Mouse (Mus musculus) lung, embryonic 15.5 days (tissue): ENCODE results near the gene Coro1a. TPM values are rescaled to one million over a fixed set of nuclear protein-coding genes. Genes with fewer than 3 reads are reported as not detected.

Experiments used
- ATAC-seq: fragments of 200-750 bp; cut with Nextera tagmentation; 2 replicates; pipeline ENCODE4 v1.8.0; 2017; ENCODE audit warnings: moderate number of reproducible peaks, borderline replicate concordance; ENCODE audit not compliant: low FRiP score, low TSS enrichment; ENCODE audit errors: extremely low read depth
- H3K27ac ChIP-seq: fragments of 300-500 bp; sonication (generic); 2 replicates; pipeline ENCODE4 v1.5.1; 2015; ENCODE audit warnings: moderate library complexity, mild to moderate bottlenecking, inconsistent platforms
- H3K27me3 ChIP-seq: fragments of 300-500 bp; sonication (generic); 2 replicates; pipeline ENCODE4 v1.6.1; 2015; ENCODE audit warnings: inconsistent platforms
- H3K36me3 ChIP-seq: fragments of 300-500 bp; sonication (generic); 2 replicates; pipeline ENCODE4 v1.6.1; 2015; ENCODE audit warnings: inconsistent platforms
- H3K4me1 ChIP-seq: fragments of 300-500 bp; sonication (generic); 2 replicates; pipeline ENCODE4 v1.6.1; 2015; ENCODE audit warnings: inconsistent platforms
- H3K4me2 ChIP-seq: fragments of 300-500 bp; sonication (generic); 2 replicates; pipeline ENCODE4 v1.6.1; 2015; ENCODE audit warnings: inconsistent platforms, mild to moderate bottlenecking, moderate library complexity
- H3K4me3 ChIP-seq: fragments of 300-500 bp; sonication (generic); 2 replicates; pipeline ENCODE4 v1.5.1; 2015; ENCODE audit warnings: mild to moderate bottlenecking, inconsistent platforms
- H3K9ac ChIP-seq: fragments of 300-500 bp; sonication (generic); 2 replicates; pipeline ENCODE4 v1.6.1; 2015; ENCODE audit warnings: inconsistent platforms
- H3K9me3 ChIP-seq: fragments of 300-500 bp; sonication (generic); 2 replicates; pipeline ENCODE4 v1.6.1; 2016; ENCODE audit warnings: inconsistent platforms
- WGBS: fragments of 180-500 bp; shearing (Covaris S2); methylation state at CpG from one replicate; pipeline ENCODE4 v1.1.7; 2015; 5-methylcytosine and 5-hydroxymethylcytosine counted together
- polyA plus RNA-seq: library from polyadenylated mRNA; unstranded; fragments of >200 nt; fragmentation: Nextera tagmentation; extraction: Ambion mirVana; gene quantifications from 2 replicates; pipeline ENCODE4 v1.2.1, GENCODE M21; 2015

The Coro1a gene
- polyA plus RNA-seq, 1 experiment from 2014 or later: 58.1 TPM

DNA sequence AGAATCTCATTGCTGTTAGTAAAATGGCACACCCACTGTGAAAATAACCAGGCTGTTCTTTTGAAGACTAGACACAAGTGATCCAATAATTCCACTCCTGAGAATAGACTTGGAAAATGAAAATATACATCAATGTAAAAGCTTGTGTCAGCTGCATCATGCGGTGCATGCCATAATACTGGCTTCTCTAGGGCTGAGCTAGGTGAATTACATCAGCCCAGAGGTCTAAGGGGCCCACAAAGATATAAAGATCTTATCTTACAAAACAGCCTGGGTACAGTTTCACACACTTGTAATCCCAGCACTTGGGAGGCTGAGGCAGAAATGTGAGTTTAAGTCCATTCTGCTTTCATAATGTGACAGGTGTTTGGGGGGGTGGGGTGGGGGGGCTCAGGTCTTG is 50.1 kb downstream of the Coro1a start:
- no peak overlapping the region for H3K4me2 ChIP-seq
- H3K27ac ChIP-seq: no peak overlapping the region
- no peaks in the 10 kb centered on the region for H3K4me1 ChIP-seq
- no peaks in the 10 kb centered on the region for H3K9me3 ChIP-seq
- no peaks in the 10 kb centered on the region for H3K27me3 ChIP-seq
- no peak overlapping the region for H3K4me3 ChIP-seq
- 86% methylated on average over 1 of the region's 1 CpGs for whole genome bisulfite sequencing
- no peak for ATAC-seq
- no peak overlapping the region for H3K9ac ChIP-seq
- no peaks in the 10 kb centered on the region; the same call in 1 of the 2 replicates for H3K36me3 ChIP-seq

DNA sequence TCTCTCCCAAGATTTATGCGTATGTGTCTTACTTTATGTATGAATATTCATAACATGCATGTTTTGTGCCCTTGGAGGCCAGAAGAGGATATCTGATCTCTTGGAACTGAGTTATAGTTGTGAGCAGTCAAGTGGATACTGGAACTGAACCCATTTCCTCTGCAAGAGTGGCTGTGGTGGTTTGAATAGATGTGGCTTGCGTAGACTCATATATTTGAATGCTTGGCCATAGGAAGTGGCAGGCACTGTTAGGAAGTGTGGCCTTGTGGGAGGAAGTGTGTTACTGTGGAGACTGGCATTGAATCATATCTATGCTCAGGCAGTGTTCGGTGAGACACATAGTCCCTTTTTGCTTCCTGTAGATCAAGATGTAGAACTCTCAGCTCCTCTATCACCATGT is 51.9 kb downstream of the Coro1a start:
- 0 out of 2 replicates have a peak, but pooled peaks cover 3% of the 10 kb centered on the region for H3K4me1 ChIP-seq
- H3K9ac ChIP-seq: no peak overlapping the region
- ATAC-seq: no peak
- no peaks in the 10 kb centered on the region for H3K27me3 ChIP-seq
- no peaks in the 10 kb centered on the region for H3K36me3 ChIP-seq
- no peak overlapping the region for H3K27ac ChIP-seq
- no peak overlapping the region for H3K4me3 ChIP-seq
- WGBS: 82% methylated on average over 3 of the region's 3 CpGs
- H3K4me2 ChIP-seq: no peak overlapping the region
- H3K9me3 ChIP-seq: no peaks in the 10 kb centered on the region

DNA sequence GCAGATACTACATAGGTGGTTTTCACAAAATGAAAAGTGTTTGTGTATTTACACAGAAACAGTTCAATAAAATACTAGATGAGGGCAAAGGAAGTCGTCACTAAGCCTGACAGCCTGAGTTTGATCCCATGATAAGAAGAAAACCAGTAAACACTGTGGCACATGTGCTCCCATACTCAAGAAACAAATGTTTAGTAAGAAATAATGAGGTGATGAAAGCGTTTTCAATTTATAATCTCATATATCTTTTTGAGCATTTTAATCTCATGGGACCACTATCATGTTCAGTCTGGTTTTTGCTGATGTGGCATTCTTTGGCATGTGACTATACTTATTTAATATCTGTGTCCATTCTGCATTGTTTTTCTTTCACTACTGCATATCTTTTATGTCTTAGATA is 53.6 kb downstream of the Coro1a start:
- Histone ChIP-seq H3K4me1 (peaks cover 13% of the 10 kb centered on the region; the same call in 1 of the 2 replicates), H3K9me3 (no peaks in the 10 kb centered on the region), H3K9ac (no peak overlapping the region), H3K4me2 (no peak overlapping the region), H3K36me3 (no peaks in the 10 kb centered on the region), H3K4me3 (no peak overlapping the region), H3K27ac (no peak overlapping the region), H3K27me3 (no peaks in the 10 kb centered on the region)
- WGBS: 71% methylated on average over 2 of the region's 2 CpGs
- no peak for ATAC-seq

DNA sequence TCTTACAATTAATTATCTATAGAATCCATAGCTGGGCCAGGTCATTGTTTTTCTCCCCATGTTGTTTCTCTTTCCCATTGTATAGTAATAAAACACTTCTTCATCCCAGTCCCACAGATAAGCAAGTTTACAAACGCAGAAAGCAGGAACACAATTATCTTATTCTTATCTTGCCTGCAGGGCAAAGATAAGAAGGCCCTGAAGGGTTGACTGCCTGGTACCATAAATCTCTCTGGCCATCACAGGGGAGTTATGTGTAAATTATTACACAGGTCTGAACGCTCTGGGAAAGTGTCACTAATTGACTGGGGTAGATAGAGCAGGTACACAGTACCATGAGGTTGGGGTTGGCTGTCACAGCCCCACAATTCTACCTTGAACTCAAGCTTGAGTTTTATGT is 56.7 kb downstream of the Coro1a start:
- H3K36me3 ChIP-seq: no peaks in the 10 kb centered on the region
- whole genome bisulfite sequencing: 35% methylated on average over 2 of the region's 2 CpGs
- peaks cover 17% of the 10 kb centered on the region; the same call in 1 of the 2 replicates for H3K4me1 ChIP-seq
- H3K9ac ChIP-seq: no peak overlapping the region
- H3K27me3 ChIP-seq: no peaks in the 10 kb centered on the region
- H3K4me2 ChIP-seq: no peak overlapping the region
- H3K27ac ChIP-seq: no peak overlapping the region
- no peak for ATAC-seq
- H3K4me3 ChIP-seq: no peak overlapping the region
- H3K9me3 ChIP-seq: no peaks in the 10 kb centered on the region

Other genes with a start within 250 kb of the Coro1a start
- 1.3 and 2.8 TPM in 2 replicates for gene Atp2a1, start 244.7 kb downstream of the Coro1a start, polyA plus RNA-seq
- 45.6 and 46.8 TPM in 2 replicates for gene Sh2b1, start 232.4 kb downstream of the Coro1a start, polyA plus RNA-seq
- 125 and 127 TPM in 2 replicates for gene Tufm, start 220.4 kb downstream of the Coro1a start, polyA plus RNA-seq
- 47.7 and 54.1 TPM in 2 replicates for gene Atxn2l, start 204.3 kb downstream of the Coro1a start, polyA plus RNA-seq
- gene Eif3c, start 141.4 kb downstream of the Coro1a start, polyA plus RNA-seq: 176 and 186 TPM in 2 replicates
- gene Apobr, start 122.8 kb downstream of the Coro1a start, polyA plus RNA-seq: 1.1 and 1.5 TPM in 2 replicates
- gene Cln3, start 122.0 kb downstream of the Coro1a start, polyA plus RNA-seq: 27.7 and 27.9 TPM in 2 replicates
- not detected in 2 replicates for gene Il27, start 112.8 kb downstream of the Coro1a start, polyA plus RNA-seq
- 23.4 and 30.0 TPM in 2 replicates for gene Nupr1, start 76.9 kb downstream of the Coro1a start, polyA plus RNA-seq
- gene Sgf29, start 58.5 kb downstream of the Coro1a start, polyA plus RNA-seq: 47.3 and 54.9 TPM in 2 replicates
- 5.9 and 6.8 TPM in 2 replicates for gene Sult1a1, start 31.4 kb downstream of the Coro1a start, polyA plus RNA-seq
- 105 and 119 TPM in 2 replicates for gene Bola2, start 12.4 kb downstream of the Coro1a start, polyA plus RNA-seq
- 9.9 and 11.5 TPM in 2 replicates for gene Slx1b, start 12.0 kb downstream of the Coro1a start, polyA plus RNA-seq
- gene Mapk3, start 51.8 kb upstream of the Coro1a start, polyA plus RNA-seq: 132 and 135 TPM in 2 replicates
- 2.5 and 2.8 TPM in 2 replicates for gene Gdpd3, start 58.5 kb upstream of the Coro1a start, polyA plus RNA-seq
- 90.3 and 96.2 TPM in 2 replicates for gene Ypel3, start 69.2 kb upstream of the Coro1a start, polyA plus RNA-seq
- gene Tbx6, start 73.7 kb upstream of the Coro1a start, polyA plus RNA-seq: 0.26 and 0.51 TPM in 2 replicates
- 260 and 262 TPM in 2 replicates for gene Ppp4c, start 84.7 kb upstream of the Coro1a start, polyA plus RNA-seq
- gene Fam57b, start 89.9 kb upstream of the Coro1a start, polyA plus RNA-seq: 0.10 and 0.19 TPM in 2 replicates
- not detected in 2 replicates for gene 4930451I11Rik, start 123.9 kb upstream of the Coro1a start, polyA plus RNA-seq
- gene Doc2a, start 139.6 kb upstream of the Coro1a start, polyA plus RNA-seq: 0.81 and 1.1 TPM in 2 replicates
- gene Hirip3, start 154.2 kb upstream of the Coro1a start, polyA plus RNA-seq: 31.6 and 34.4 TPM in 2 replicates
- gene Ino80e, start 154.6 kb upstream of the Coro1a start, polyA plus RNA-seq: 76.6 and 78.3 TPM in 2 replicates
- 48.0 and 55.0 TPM in 2 replicates for gene Taok2, start 176.9 kb upstream of the Coro1a start, polyA plus RNA-seq
- gene Tmem219, start 215.1 kb upstream of the Coro1a start, polyA plus RNA-seq: 31.6 and 32.9 TPM in 2 replicates
- gene Kctd13, start 221.1 kb upstream of the Coro1a start, polyA plus RNA-seq: 13.6 and 15.0 TPM in 2 replicates
- gene Asphd1, start 241.8 kb upstream of the Coro1a start, polyA plus RNA-seq: 0.09 TPM in 1 of 2 replicates, not detected in the other
- gene Sez6l2, start 242.8 kb upstream of the Coro1a start, polyA plus RNA-seq: 0.16 and 0.89 TPM in 2 replicates